Mouse (Mus musculus) 3134 (cell line): ENCODE measurements around the gene Lrrc8a.

Experiments
- DNase-seq: peaks from one replicate; pipeline ENCODE4 v3.0.0-alpha.2; 2011; ENCODE audit warnings: low spot score; ENCODE audit not compliant: insufficient read length; ENCODE audit errors: extremely low read depth

The Lrrc8a gene

GRCm38 (mm10) chr2:30299525-30299924 lies 62.0 kb downstream of the Lrrc8a start:
- DNase-seq = no peak

- no peak for DNase-seq
These were observed 62.5 kb downstream of the Lrrc8a start for GRCm38 (mm10) chr2:30299966-30300365.

GRCm38 (mm10) chr2:30306087-30306486 lies 68.6 kb downstream of the Lrrc8a start:
- no peak for DNase-seq

GRCm38 (mm10) chr2:30309351-30309750 lies 71.8 kb downstream of the Lrrc8a start:
- no peak for DNase-seq

- DNase-seq = no peak
These were observed 74.0 kb downstream of the Lrrc8a start for GRCm38 (mm10) chr2:30311481-30311880.
